Mouse (Mus musculus): Measurements from ENCODE around the gene Pdia6. TPM values are rescaled to one million over a fixed set of nuclear protein-coding genes. Genes with fewer than 3 reads are reported as not detected.
A peak's percentile ranks its signal among the peaks of the same experiment; 100 is the strongest.

Gene Pdia6
- polyA plus RNA-seq, 1 experiment from 2014 or later: 268 TPM

DNA sequence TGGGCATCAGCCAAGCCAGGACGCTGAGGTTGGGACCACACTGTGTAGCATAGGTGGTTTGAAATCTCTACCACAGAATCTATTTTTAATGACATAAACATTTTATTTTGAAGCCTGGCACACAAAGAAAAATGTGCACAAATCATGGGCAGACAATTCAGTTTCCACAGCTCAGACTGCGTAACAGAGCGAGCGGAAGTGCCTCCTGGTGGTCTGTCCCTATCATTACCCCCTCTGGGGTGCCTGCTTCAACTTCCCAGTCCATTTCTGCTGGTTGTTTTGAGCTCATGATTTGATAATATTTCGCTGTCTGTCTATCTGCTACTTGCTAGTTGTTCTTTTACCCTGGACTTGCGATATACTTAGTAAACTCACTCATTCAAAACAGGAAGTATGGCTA, 10.7 kb upstream of the Pdia6 start:
- WGBS: 85% methylated on average over 6 of the region's 6 CpGs
- Histone ChIP-seq H3K4me2 (replicated peaks) (no peak overlapping the region), H3K4me3 (replicated peaks; ENCODE audit: low read length) (no peak overlapping the region), H3K27ac (no peak overlapping the region), H3K9ac (no peak overlapping the region), H3K4me1 (replicated peaks; ENCODE audit: control insufficient read depth, insufficient read depth, low read length) (0 out of 2 replicates have a peak, but pooled peaks cover 4% of the 10 kb centered on the region), H3K9me3 (ENCODE audit: control insufficient read depth, low read length) (no peaks in the 10 kb centered on the region), H3K27me3 (ENCODE audit: control insufficient read depth, insufficient read depth, low read length) (0 out of 2 replicates have a peak, but pooled peaks cover 5% of the 10 kb centered on the region), H3K36me3 (replicated peaks; ENCODE audit: control insufficient read depth, insufficient read depth) (no peaks in the 10 kb centered on the region)
- no peak for ATAC-seq (ENCODE audit: low FRiP score)
- no peak for DNase-seq (ENCODE audit: low spot score)

- H3K36me3 ChIP-seq (replicated peaks; ENCODE audit: control insufficient read depth, insufficient read depth): no peaks in the 10 kb centered on the region
- no peaks in the 10 kb centered on the region for H3K9me3 ChIP-seq (ENCODE audit: control insufficient read depth, low read length)
- no peak overlapping the region for H3K9ac ChIP-seq
- H3K27me3 ChIP-seq (ENCODE audit: control insufficient read depth, insufficient read depth, low read length): 0 out of 2 replicates have a peak, but pooled peaks cover 5% of the 10 kb centered on the region
- H3K4me3 ChIP-seq (replicated peaks; ENCODE audit: low read length): no peak overlapping the region
- 7% methylated on average over 10 of the region's 10 CpGs for WGBS
- H3K27ac ChIP-seq: no peak overlapping the region
- DNase-seq (ENCODE audit: low spot score): peak; percentile 86
- ATAC-seq (ENCODE audit: low FRiP score): peak; percentile 72
- 0 out of 2 replicates have a peak, but pooled peaks cover 4% of the 10 kb centered on the region for H3K4me1 ChIP-seq (replicated peaks; ENCODE audit: control insufficient read depth, insufficient read depth, low read length)
- no peak overlapping the region for H3K4me2 ChIP-seq (replicated peaks)
These were observed 9.4 kb upstream of the Pdia6 start for GRCm38 (mm10) chr12:17256905-17257304.

DNA sequence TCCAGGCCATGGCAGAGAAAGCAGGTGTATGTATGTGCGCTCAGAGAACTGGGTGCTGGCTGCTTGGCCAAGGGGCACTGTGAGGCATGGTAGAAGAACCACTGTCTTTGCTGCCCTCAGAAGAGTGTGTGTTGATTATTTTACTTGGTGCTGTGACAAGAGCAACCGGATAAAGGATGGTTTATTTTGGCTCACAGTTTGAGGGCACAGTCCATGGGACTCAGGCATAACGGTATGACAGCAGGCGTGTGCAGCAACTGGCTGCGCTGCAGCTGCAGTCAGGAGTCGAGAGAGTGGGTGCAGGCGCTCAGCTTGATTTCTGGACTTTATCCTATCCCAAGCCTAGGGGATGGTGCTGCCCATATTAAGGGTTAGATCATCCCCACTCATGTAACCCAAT, 7.9 kb upstream of the Pdia6 start:
- H3K4me1 ChIP-seq (replicated peaks; ENCODE audit: control insufficient read depth, insufficient read depth, low read length): 0 out of 2 replicates have a peak, but pooled peaks cover 2% of the 10 kb centered on the region
- DNase-seq (ENCODE audit: low spot score): no peak
- 93% methylated on average over 7 of the region's 7 CpGs for WGBS
- no peak overlapping the region for H3K9ac ChIP-seq
- no peak overlapping the region for H3K4me3 ChIP-seq (replicated peaks; ENCODE audit: low read length)
- H3K4me2 ChIP-seq (replicated peaks): no peak overlapping the region
- H3K27ac ChIP-seq: no peak overlapping the region
- 0 out of 2 replicates have a peak, but pooled peaks cover 5% of the 10 kb centered on the region for H3K27me3 ChIP-seq (ENCODE audit: control insufficient read depth, insufficient read depth, low read length)
- no peaks in the 10 kb centered on the region for H3K36me3 ChIP-seq (replicated peaks; ENCODE audit: control insufficient read depth, insufficient read depth)
- no peaks in the 10 kb centered on the region for H3K9me3 ChIP-seq (ENCODE audit: control insufficient read depth, low read length)
- no peak for ATAC-seq (ENCODE audit: low FRiP score)

- Histone ChIP-seq H3K4me3 (replicated peaks; ENCODE audit: low read length) (no peak overlapping the region), H3K36me3 (replicated peaks; ENCODE audit: control insufficient read depth, insufficient read depth) (no peaks in the 10 kb centered on the region), H3K4me1 (replicated peaks; ENCODE audit: control insufficient read depth, insufficient read depth, low read length) (no peaks in the 10 kb centered on the region), H3K4me2 (replicated peaks) (no peak overlapping the region), H3K27ac (no peak overlapping the region), H3K9me3 (ENCODE audit: control insufficient read depth, low read length) (no peaks in the 10 kb centered on the region), H3K27me3 (ENCODE audit: control insufficient read depth, insufficient read depth, low read length) (no peaks in the 10 kb centered on the region), H3K9ac (no peak overlapping the region)
- DNase-seq (ENCODE audit: low spot score) (no peak), ATAC-seq (ENCODE audit: low FRiP score) (no peak)
- WGBS: 93% methylated on average over 3 of the region's 3 CpGs
These were observed 5.3 kb upstream of the Pdia6 start for GRCm38 (mm10) chr12:17261005-17261404.

- no peak for ATAC-seq (ENCODE audit: low FRiP score)
- no peaks in the 10 kb centered on the region for H3K9me3 ChIP-seq (ENCODE audit: control insufficient read depth, low read length)
- no peak overlapping the region for H3K9ac ChIP-seq
- H3K27ac ChIP-seq: no peak overlapping the region
- H3K4me1 ChIP-seq (replicated peaks; ENCODE audit: control insufficient read depth, insufficient read depth, low read length): peaks cover 18% of the 10 kb centered on the region
- peaks cover 8% of the 10 kb centered on the region for H3K36me3 ChIP-seq (replicated peaks; ENCODE audit: control insufficient read depth, insufficient read depth)
- DNase-seq (ENCODE audit: low spot score): no peak
- H3K4me2 ChIP-seq (replicated peaks): no peak overlapping the region
- no peak overlapping the region for H3K4me3 ChIP-seq (replicated peaks; ENCODE audit: low read length)
- WGBS: 87% methylated on average over 3 of the region's 3 CpGs
- no peaks in the 10 kb centered on the region for H3K27me3 ChIP-seq (ENCODE audit: control insufficient read depth, insufficient read depth, low read length)
These were observed 2.5 kb upstream of the Pdia6 start for GRCm38 (mm10) chr12:17263881-17264280.

DNA sequence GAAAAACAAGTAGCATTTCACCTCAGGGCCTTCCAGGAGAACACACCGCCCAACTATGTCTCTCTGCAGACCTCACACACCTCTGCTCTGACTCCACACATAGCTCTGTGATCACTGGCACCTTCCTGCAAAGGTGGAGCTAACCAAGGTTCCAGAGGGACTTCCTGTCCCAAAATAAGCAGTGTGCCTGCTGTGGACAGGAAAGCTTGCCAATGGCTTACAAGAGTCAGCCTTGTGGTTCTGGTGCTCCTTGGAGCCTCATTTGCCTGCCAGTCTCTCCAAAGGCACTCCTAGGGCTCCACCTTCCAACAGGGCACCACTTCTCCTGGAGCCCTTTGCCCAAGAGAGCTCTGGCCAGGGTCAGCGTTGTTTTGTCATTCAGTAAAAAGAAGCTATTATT, 1.5 kb upstream of the Pdia6 start:
- H3K4me1 ChIP-seq (replicated peaks; ENCODE audit: control insufficient read depth, insufficient read depth, low read length): peaks cover 20% of the 10 kb centered on the region
- ATAC-seq (ENCODE audit: low FRiP score): no peak
- no peak overlapping the region for H3K4me3 ChIP-seq (replicated peaks; ENCODE audit: low read length)
- H3K27me3 ChIP-seq (ENCODE audit: control insufficient read depth, insufficient read depth, low read length): no peaks in the 10 kb centered on the region
- DNase-seq (ENCODE audit: low spot score): no peak
- H3K9ac ChIP-seq: no peak overlapping the region
- no peaks in the 10 kb centered on the region for H3K9me3 ChIP-seq (ENCODE audit: control insufficient read depth, low read length)
- H3K4me2 ChIP-seq (replicated peaks): no peak overlapping the region
- peaks cover 10% of the 10 kb centered on the region for H3K36me3 ChIP-seq (replicated peaks; ENCODE audit: control insufficient read depth, insufficient read depth)
- 92% methylated on average over 2 of the region's 2 CpGs for WGBS
- H3K27ac ChIP-seq: no peak overlapping the region

DNA sequence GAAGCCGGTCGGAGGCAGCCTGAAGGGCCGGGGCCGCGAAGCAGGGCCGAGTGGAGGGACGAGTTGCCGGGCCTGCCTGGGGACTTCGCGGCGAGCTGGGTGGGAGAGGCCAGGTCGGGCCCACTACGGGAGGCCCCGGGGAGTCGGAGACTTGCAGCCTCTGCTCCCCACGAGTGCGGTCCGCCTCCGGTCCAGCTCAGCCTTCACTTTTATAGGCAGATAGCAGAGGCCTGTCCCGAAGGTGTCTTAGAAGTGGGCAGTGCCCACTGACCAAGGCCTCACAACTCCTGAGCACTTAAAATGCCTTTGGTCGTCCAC, 287 bp downstream of the Pdia6 start:
- ATAC-seq (ENCODE audit: low FRiP score) (no peak), DNase-seq (ENCODE audit: low spot score) (no peak)
- under 1% methylated on average over 21 of the region's 21 CpGs for WGBS
- Histone ChIP-seq H3K9ac (peak overlapping the region; percentile 88), H3K27ac (peak overlapping the region; percentile 84), H3K27me3 (ENCODE audit: control insufficient read depth, insufficient read depth, low read length) (no peaks in the 10 kb centered on the region), H3K4me3 (replicated peaks; ENCODE audit: low read length) (peak overlapping the region; percentile 95), H3K9me3 (ENCODE audit: control insufficient read depth, low read length) (no peaks in the 10 kb centered on the region), H3K36me3 (replicated peaks; ENCODE audit: control insufficient read depth, insufficient read depth) (peaks cover 27% of the 10 kb centered on the region), H3K4me1 (replicated peaks; ENCODE audit: control insufficient read depth, insufficient read depth, low read length) (peaks cover 20% of the 10 kb centered on the region), H3K4me2 (replicated peaks) (peak overlapping the region; percentile 80)

DNA sequence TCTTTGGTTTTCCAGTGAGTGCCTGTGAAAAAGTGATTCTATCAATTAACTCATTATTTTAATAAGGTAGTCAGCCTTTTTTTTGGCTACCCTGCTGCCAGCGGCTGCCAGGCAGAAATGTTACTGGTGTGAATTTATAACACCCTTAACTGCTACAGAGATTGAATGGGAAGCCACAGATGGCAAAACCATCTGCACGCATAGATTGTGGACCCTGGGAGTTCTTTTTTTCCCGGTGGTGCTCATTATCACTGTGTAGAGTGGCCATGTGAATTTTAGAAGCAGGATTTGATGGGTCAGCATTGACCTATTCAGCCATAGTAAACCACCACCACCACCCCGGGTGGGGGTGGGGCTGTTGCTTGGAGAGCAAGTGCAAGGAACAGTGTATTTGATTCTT, 971 bp downstream of the Pdia6 start:
- H3K4me3 ChIP-seq (replicated peaks; ENCODE audit: low read length): peak overlapping the region; percentile 95
- H3K9ac ChIP-seq: peak overlapping the region; percentile 88
- 6% methylated on average over 4 of the region's 4 CpGs for WGBS
- H3K4me2 ChIP-seq (replicated peaks): peak overlapping the region; percentile 80
- peaks cover 20% of the 10 kb centered on the region for H3K4me1 ChIP-seq (replicated peaks; ENCODE audit: control insufficient read depth, insufficient read depth, low read length)
- no peak overlapping the region for H3K27ac ChIP-seq
- no peaks in the 10 kb centered on the region for H3K27me3 ChIP-seq (ENCODE audit: control insufficient read depth, insufficient read depth, low read length)
- H3K36me3 ChIP-seq (replicated peaks; ENCODE audit: control insufficient read depth, insufficient read depth): peaks cover 34% of the 10 kb centered on the region
- no peak for DNase-seq (ENCODE audit: low spot score)
- no peaks in the 10 kb centered on the region for H3K9me3 ChIP-seq (ENCODE audit: control insufficient read depth, low read length)
- ATAC-seq (ENCODE audit: low FRiP score): no peak

DNA sequence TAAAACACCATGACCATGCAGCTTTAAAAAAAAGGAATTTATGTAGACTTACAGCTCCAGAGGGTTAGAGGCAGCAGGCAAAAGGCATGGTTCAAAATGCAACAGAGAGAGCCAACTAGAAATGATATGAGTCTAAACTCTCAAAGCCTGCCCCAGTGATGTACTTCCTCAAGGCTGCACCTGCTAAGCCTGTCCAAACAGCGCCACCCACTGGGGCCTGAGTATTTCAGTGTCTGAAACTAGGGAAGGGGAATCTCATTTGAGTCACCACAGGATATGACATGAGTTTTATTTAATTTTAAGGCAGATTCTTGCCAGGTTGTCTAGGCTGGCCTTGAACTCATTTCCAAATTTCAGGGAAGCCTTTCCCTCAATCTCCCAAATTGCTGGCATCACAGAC, 4.9 kb downstream of the Pdia6 start:
- DNase-seq (ENCODE audit: low spot score) (no peak), ATAC-seq (ENCODE audit: low FRiP score) (no peak)
- Histone ChIP-seq H3K27me3 (ENCODE audit: control insufficient read depth, insufficient read depth, low read length) (no peaks in the 10 kb centered on the region), H3K9ac (no peak overlapping the region), H3K9me3 (ENCODE audit: control insufficient read depth, low read length) (no peaks in the 10 kb centered on the region), H3K27ac (no peak overlapping the region), H3K4me2 (replicated peaks) (no peak overlapping the region), H3K4me1 (replicated peaks; ENCODE audit: control insufficient read depth, insufficient read depth, low read length) (peaks cover 20% of the 10 kb centered on the region), H3K36me3 (replicated peaks; ENCODE audit: control insufficient read depth, insufficient read depth) (peaks cover 72% of the 10 kb centered on the region), H3K4me3 (replicated peaks; ENCODE audit: low read length) (no peak overlapping the region)
- 61% methylated on average over 1 of the region's 1 CpGs for WGBS

GRCm38 (mm10) chr12:17273841-17274240, 7.5 kb downstream of the Pdia6 start:
- ATAC-seq (ENCODE audit: low FRiP score): no peak
- Histone ChIP-seq H3K4me2 (replicated peaks) (no peak overlapping the region), H3K27me3 (ENCODE audit: control insufficient read depth, insufficient read depth, low read length) (no peaks in the 10 kb centered on the region), H3K9me3 (ENCODE audit: control insufficient read depth, low read length) (no peaks in the 10 kb centered on the region), H3K4me1 (replicated peaks; ENCODE audit: control insufficient read depth, insufficient read depth, low read length) (peaks cover 3% of the 10 kb centered on the region), H3K9ac (no peak overlapping the region), H3K4me3 (replicated peaks; ENCODE audit: low read length) (no peak overlapping the region), H3K27ac (no peak overlapping the region), H3K36me3 (replicated peaks; ENCODE audit: control insufficient read depth, insufficient read depth) (peaks cover 90% of the 10 kb centered on the region)
- DNase-seq (ENCODE audit: low spot score): no peak
- WGBS: 58% methylated on average over 7 of the region's 7 CpGs
